Mouse (Mus musculus) G1E (cell line): ENCODE data around the gene Prpsap2.

ENCODE experiments used
- CTCF ChIP-seq: IDR thresholded peaks from 2 replicates; pipeline ENCODE4 v1.5.1; 2012; ENCODE audit warnings: low read depth, low read length, inconsistent platforms, mixed read lengths
- GATA1 ChIP-seq: IDR thresholded peaks from 2 replicates; pipeline ENCODE4 v1.6.1; 2012; ENCODE audit warnings: borderline replicate concordance, low read length, inconsistent platforms, mixed read lengths
- GATA2 ChIP-seq: IDR thresholded peaks from 2 replicates; pipeline ENCODE4 v1.6.1; 2012; ENCODE audit warnings: low read depth, low read length, inconsistent platforms, borderline replicate concordance
- POLR2AphosphoS5 ChIP-seq: IDR thresholded peaks from 2 replicates; pipeline ENCODE4 v1.6.1; 2012; ENCODE audit warnings: low read depth, low read length, inconsistent platforms; ENCODE audit not compliant: insufficient replicate concordance

DNA sequence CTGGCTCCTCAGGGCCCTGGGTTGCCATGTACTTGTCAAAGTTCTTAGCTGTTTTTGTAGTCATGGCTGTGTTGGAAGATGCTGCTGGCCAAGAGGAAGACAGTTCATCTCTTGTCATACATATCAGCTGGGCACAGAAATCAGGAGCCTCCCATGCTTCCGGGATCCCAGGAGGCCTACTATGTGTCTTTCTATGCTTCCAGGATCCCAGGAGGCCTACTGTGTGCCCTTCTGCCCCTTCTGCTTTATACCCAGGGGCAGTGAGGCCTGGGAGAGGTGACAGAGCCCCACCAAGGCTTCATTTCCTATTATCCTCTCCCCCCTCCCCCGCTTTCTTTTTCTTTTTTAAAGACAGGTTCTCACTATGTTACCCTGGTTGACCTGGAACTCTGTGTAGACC is 56.3 kb downstream of the Prpsap2 start:
- TF ChIP-seq CTCF (no peak), GATA2 (no peak), GATA1 (no peak), POLR2AphosphoS5 (no peak)
